ENCODE assay signal across 10 mouse cellular contexts in the genomic region with DNA sequence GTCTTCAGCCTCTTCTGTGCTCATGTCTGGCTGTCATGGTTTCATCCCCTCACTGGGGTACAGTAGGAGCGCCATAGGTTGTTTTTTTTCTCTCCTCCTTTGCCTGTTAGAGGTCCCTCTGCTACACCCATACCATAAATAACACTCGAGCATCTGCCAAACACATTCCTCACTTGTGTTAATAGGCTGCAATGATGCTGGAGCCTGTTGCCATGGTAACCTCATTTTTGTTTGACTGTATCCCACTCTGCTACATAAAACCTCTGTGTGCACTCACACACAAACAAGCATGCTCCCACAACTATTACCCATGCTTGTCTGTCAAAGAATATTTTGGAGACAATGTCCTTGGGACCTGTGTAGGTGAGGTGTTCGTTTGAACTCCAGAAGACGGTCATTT. TPM values are rescaled to one million over a fixed set of nuclear protein-coding genes. Genes with fewer than 3 reads are reported as not detected.
DNase-seq lines count a peak whose midpoint lies in the region; ATAC-seq and TF ChIP-seq lines count a peak whose summit lies in the region.
"Had no signal": no experiment of that assay in that cellular context is flagged by ENCODE, and none has a peak within 500 bp of the region (broad histone marks: within the 10 kb centered on the region; RNA-seq: fewer than 3 reads in every experiment).

No protein-coding gene starts in this region.

- H3K4me1 ChIP-seq in forebrain, embryonic 13.5 days: peaks cover 68% of the 10 kb centered on the region
- peaks cover 56% of the 10 kb centered on the region for H3K4me1 ChIP-seq in forebrain, embryonic 10.5 days
- H3K4me1 ChIP-seq in hindbrain, embryonic 16.5 days (ENCODE audit: control insufficient read depth, insufficient read depth, low read depth, low read length): peaks cover 63% of the 10 kb centered on the region
- peaks cover 39% of the 10 kb centered on the region for H3K4me1 ChIP-seq in olfactory bulb, adult 2 months (ENCODE audit: control insufficient read depth, insufficient read depth, low read length)

- 60% methylated on average over 4 of the region's 4 CpGs for WGBS in forebrain, embryonic 13.5 days
- WGBS in forebrain, embryonic 10.5 days: 86% methylated on average over 4 of the region's 4 CpGs
- WGBS in hindbrain, embryonic 16.5 days: 54% methylated on average over 4 of the region's 4 CpGs
- WGBS in olfactory bulb, adult 2 months: 58% methylated on average over 4 of the region's 4 CpGs

- H3K36me3 ChIP-seq in forebrain, embryonic 13.5 days (ENCODE audit: poor library complexity, severe bottlenecking): no peaks in the 10 kb centered on the region
- no peaks in the 10 kb centered on the region for H3K36me3 ChIP-seq in forebrain, embryonic 10.5 days (replicated peaks)
- H3K36me3 ChIP-seq in hindbrain, embryonic 16.5 days (ENCODE audit: control insufficient read depth, insufficient read depth, low read length): no peaks in the 10 kb centered on the region
- H3K36me3 ChIP-seq: G1E had no signal

- no peaks in the 10 kb centered on the region for H3K9me3 ChIP-seq in forebrain, embryonic 13.5 days (replicated peaks)
- no peaks in the 10 kb centered on the region for H3K9me3 ChIP-seq in forebrain, embryonic 10.5 days
- no peaks in the 10 kb centered on the region for H3K9me3 ChIP-seq in hindbrain, embryonic 16.5 days (ENCODE audit: control insufficient read depth, low read length)

- no peak for TF ChIP-seq CTCF in olfactory bulb, adult 2 months (IDR thresholded peaks at IDR 0.05; ENCODE audit: insufficient read depth, low read depth, low read length)

- peak; percentile 48 for ATAC-seq in forebrain, embryonic 13.5 days
- peak; percentile 28; the same call in 1 of the 2 replicates for ATAC-seq in hindbrain, embryonic 16.5 days

- peak overlapping the region; percentile 24 for H3K4me2 ChIP-seq in forebrain, embryonic 13.5 days
- H3K4me2 ChIP-seq in hindbrain, embryonic 16.5 days (ENCODE audit: low read length): peak overlapping the region; percentile 81

- H3K27ac ChIP-seq in forebrain, embryonic 13.5 days: peak overlapping the region; percentile 4
- no peak overlapping the region for H3K27ac ChIP-seq in forebrain, embryonic 10.5 days
- no peak overlapping the region for H3K27ac ChIP-seq in hindbrain, embryonic 16.5 days (ENCODE audit: low read depth, low read length)
- H3K27ac ChIP-seq in olfactory bulb, adult 2 months (ENCODE audit: insufficient read depth, low read depth, low read length): no peak overlapping the region

- H3K4me3 ChIP-seq in forebrain, embryonic 13.5 days: no peak overlapping the region
- no peak overlapping the region for H3K4me3 ChIP-seq in forebrain, embryonic 10.5 days
- H3K4me3 ChIP-seq in hindbrain, embryonic 16.5 days (ENCODE audit: low read length): no peak overlapping the region
- H3K4me3 ChIP-seq in olfactory bulb, adult 2 months (ENCODE audit: insufficient read depth, low read depth, low read length): peak overlapping the region; percentile 21; the same call in 1 of the 2 replicates

- H3K27me3 ChIP-seq in forebrain, embryonic 13.5 days: peaks cover 29% of the 10 kb centered on the region
- peaks cover 47% of the 10 kb centered on the region for H3K27me3 ChIP-seq in forebrain, embryonic 10.5 days (ENCODE audit: poor library complexity, severe bottlenecking)
- H3K27me3 ChIP-seq in hindbrain, embryonic 16.5 days (replicated peaks; ENCODE audit: control insufficient read depth, insufficient read depth, low read length): no peaks in the 10 kb centered on the region

- H3K9ac ChIP-seq in forebrain, embryonic 13.5 days: no peak overlapping the region
- H3K9ac ChIP-seq in hindbrain, embryonic 16.5 days (ENCODE audit: low read depth, low read length): no peak overlapping the region

- intact Hi-C loops in left cerebral cortex, postnatal 25 days (cut with DNase I): loop anchor here (5.0 kb wide), 2 partner anchors 48 to 103 kb away; no protein-coding TSS in a partner anchor
- intact Hi-C loops in left cerebral cortex, postnatal 4 days (cut with DNase I): no loop called here

- TF ChIP-seq POLR2A in olfactory bulb, adult 2 months (IDR thresholded peaks at IDR 0.05; ENCODE audit: insufficient read depth, low read depth, low read length): no peak

- no peak for DNase-seq in forebrain, embryonic 10.5 days (ENCODE audit: extremely low spot score, low spot score)
- peak; percentile 65 to 84 for DNase-seq in left cerebral cortex, postnatal 25 days (ENCODE audit: low spot score in 2 of 2)
- no peak for DNase-seq in left cerebral cortex, postnatal 4 days
- no peak for DNase-seq in urinary bladder, postnatal 36 days (ENCODE audit: low spot score in 2 of 2)
- DNase-seq in gastrocnemius, adult 8-10 months (ENCODE audit: low spot score in 2 of 2): no peak
- DNase-seq: lung, postnatal 36 days had no signal

RNA-seq across cellular contexts. Expression of a gene that starts 5.3 kb away (rescaled TPM):
- polyA plus RNA-seq in forebrain, embryonic 13.5 days (2015; fragmentation: Nextera tagmentation; extraction: Ambion mirVana): 2.6 and 3.4 TPM in 2 replicates
- polyA plus RNA-seq in forebrain, embryonic 10.5 days (2016; fragmentation: Nextera tagmentation; extraction: Ambion mirVana): 0.64 and 0.67 TPM in 2 replicates
- total RNA-seq in left cerebral cortex, postnatal 25 days (2021): 100 to 1,000 TPM in 1 of 2 experiments, 10 to 100 TPM in 1; 96.4 to 179 TPM
- 10 to 100 TPM; 82.1 to 83.3 TPM for total RNA-seq in left cerebral cortex, postnatal 4 days (2021)
- polyA plus RNA-seq in hindbrain, embryonic 16.5 days (2015; fragmentation: Nextera tagmentation; extraction: Ambion mirVana): 7.0 and 7.2 TPM in 2 replicates
- polyA plus RNA-seq in olfactory bulb, adult 2 months (2012; ENCODE audit: insufficient read depth, insufficient read length, low replicate concordance, missing spikeins): not detected in 2 replicates
- 1 to 10 TPM; 1.2 to 2.9 (median 1.9) TPM for total RNA-seq in gastrocnemius, adult 8-10 months (2022)
- polyA plus RNA-seq: G1E had no signal

Comparison
In these comparisons a context has a peak if more than half of its experiments do, and no peak if none do; other contexts are left out.
1. DNase-seq: peak in left cerebral cortex, postnatal 25 days (2 of 2); none in forebrain, embryonic 10.5 days (single experiment), left cerebral cortex, postnatal 4 days (single experiment), urinary bladder, postnatal 36 days (0 of 2) and gastrocnemius, adult 8-10 months (0 of 2).